Mouse (Mus musculus): ENCODE measurements around the gene Fscn2. TPM values are rescaled to one million over a fixed set of nuclear protein-coding genes. Genes with fewer than 3 reads are reported as not detected.

Fscn2 gene
- total RNA-seq (2023), result under 1 TPM in 1 of 2 experiments, not detected in 1; 0.99 TPM

DNA sequence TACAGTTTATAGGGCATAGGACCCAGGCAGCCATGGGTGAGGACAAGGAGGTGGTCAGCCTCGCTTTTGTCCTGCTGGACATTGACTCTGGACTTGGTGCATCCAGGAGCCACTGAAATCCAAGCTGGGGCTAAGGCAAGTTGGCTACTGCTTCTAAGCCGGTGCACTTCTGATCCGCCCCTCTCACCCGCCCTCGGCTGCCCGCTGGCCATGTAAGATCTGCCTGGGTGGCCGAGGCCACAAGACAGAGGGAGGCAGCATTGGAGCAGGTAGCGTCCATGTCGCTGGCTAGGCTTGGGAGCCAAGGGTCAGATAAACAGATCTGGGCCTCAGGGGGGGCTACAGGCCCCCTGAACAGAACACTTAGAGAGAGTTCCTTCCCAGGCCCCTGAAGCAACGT, at the start of gene Fscn2:
Gene Fscn2 (plus strand): TSS at position 240 of the 400 bp plus-strand sequence.

GRCm38 (mm10) chr11:120347791-120348683, 13.3 kb upstream of the Fscn2 start, which contains the start of gene Actg1:
TSS of gene Actg1 (minus strand) at chr11:120348542.

DNA sequence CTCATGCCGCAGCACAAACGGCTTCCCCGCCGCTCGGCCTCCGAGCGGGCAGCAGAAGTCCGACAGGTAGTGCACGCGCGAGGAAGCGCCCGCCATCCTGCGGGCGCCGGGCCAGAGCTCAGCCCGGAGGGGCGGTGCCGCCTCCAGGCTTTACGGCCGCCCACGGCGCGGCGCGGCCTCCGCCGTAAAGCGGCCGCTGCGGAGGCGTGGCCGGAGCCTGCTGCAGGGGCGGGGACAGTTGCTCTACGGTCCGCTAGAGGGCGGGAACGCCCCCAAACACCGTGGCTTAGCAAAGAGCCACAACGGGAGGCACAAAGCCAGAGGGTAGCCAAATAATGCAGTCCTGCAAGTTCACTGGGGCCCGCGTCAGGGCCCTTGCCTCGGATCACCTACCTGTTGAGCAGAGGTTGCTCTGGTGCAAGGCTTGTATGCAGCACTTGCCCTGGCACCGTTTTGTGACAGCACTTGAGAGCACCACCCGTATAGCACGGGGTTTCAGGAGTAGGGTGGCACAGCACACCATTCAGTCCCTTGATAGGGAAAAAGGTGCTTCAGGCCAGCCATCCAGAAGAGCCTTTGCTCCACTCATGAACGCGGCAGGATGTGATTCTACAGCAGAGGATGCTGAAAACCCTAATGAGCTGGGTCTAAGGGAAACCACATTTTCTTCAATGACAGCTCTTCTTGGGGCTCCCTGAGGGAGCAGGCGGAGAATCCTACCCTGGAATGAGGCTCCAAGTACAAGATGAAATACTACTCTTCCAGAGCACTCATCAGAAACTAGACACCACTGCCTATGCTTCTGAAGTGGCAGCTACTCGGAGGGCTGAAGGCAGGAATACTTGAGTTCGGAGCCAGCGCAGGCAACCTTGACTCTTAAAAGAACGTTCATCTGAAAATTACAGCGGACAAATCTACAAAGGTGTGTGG, 17.5 kb downstream of the Fscn2 start, which contains the start of gene Faap100:
Gene Faap100 (minus strand): TSS at position 154 of the 930 bp plus-strand sequence.

Other genes with a start within 250 kb of the Fscn2 start
- 100 to 1,000 TPM; 101 to 107 TPM for gene Slc38a10, start 210.2 kb upstream of the Fscn2 start, total RNA-seq (2023)
- gene Bahcc1, start 128.6 kb upstream of the Fscn2 start, total RNA-seq (2023), result under 1 TPM; 0.47 to 0.82 TPM
- 1,000 to 10,000 TPM; 1,363 to 1,496 TPM for gene Actg1, start 13.0 kb upstream of the Fscn2 start, total RNA-seq (2023)
- 10 to 100 TPM; 24.9 to 26.5 TPM for gene Faap100, start 17.2 kb downstream of the Fscn2 start, total RNA-seq (2023)
- 10 to 100 TPM; 61.3 to 61.5 TPM for gene Nploc4, start 76.2 kb downstream of the Fscn2 start, total RNA-seq (2023)
- 10 to 100 TPM; 10.1 to 87.3 TPM for gene Tspan10, start 81.1 kb downstream of the Fscn2 start, total RNA-seq (2023)
- under 1 TPM in 1 of 2 experiments, not detected in 1; 0.55 TPM for gene Pde6g, start 92.0 kb downstream of the Fscn2 start, total RNA-seq (2023)
- gene Oxld1, start 96.5 kb downstream of the Fscn2 start, total RNA-seq (2023), result 1 to 10 TPM; 6.0 TPM
- 10 to 100 TPM; 33.7 to 40.9 TPM for gene Ccdc137, start 96.6 kb downstream of the Fscn2 start, total RNA-seq (2023)
- gene Arl16, start 106.1 kb downstream of the Fscn2 start, total RNA-seq (2023), result 10 to 100 TPM; 14.0 to 17.5 TPM
- 10 to 100 TPM; 39.9 to 42.8 TPM for gene Mrpl12, start 123.1 kb downstream of the Fscn2 start, total RNA-seq (2023)
- gene Slc25a10, start 130.3 kb downstream of the Fscn2 start, total RNA-seq (2023), result 10 to 100 TPM; 11.3 to 13.5 TPM
- gene Gcgr, start 169.2 kb downstream of the Fscn2 start, total RNA-seq (2023), result not detected
- gene Mcrip1, start 188.2 kb downstream of the Fscn2 start, total RNA-seq (2023), result 10 to 100 TPM; 41.4 to 41.6 TPM
- not detected for gene Ppp1r27, start 189.6 kb downstream of the Fscn2 start, total RNA-seq (2023)
- 100 to 1,000 TPM; 159 to 168 TPM for gene P4hb, start 211.7 kb downstream of the Fscn2 start, total RNA-seq (2023)
- 100 to 1,000 TPM; 410 to 436 TPM for gene Arhgdia, start 220.1 kb downstream of the Fscn2 start, total RNA-seq (2023)
- 100 to 1,000 TPM; 112 to 138 TPM for gene Alyref, start 236.8 kb downstream of the Fscn2 start, total RNA-seq (2023)
- 10 to 100 TPM; 80.1 to 83.9 TPM for gene Anapc11, start 236.9 kb downstream of the Fscn2 start, total RNA-seq (2023)
- gene Npb, start 246.9 kb downstream of the Fscn2 start, total RNA-seq (2023), result 1 to 10 TPM; 2.4 to 4.5 TPM

All from T-cell, adult 66 days (primary cell).